Mouse (Mus musculus) thymus, adult 2 months (tissue): ENCODE results near the gene Nrp2.

Experiments
- CTCF ChIP-seq: fragments of 200-500 bp; IDR thresholded peaks from 2 replicates; pipeline ENCODE4 v1.5.1; 2012; ENCODE audit warnings: mild to moderate bottlenecking, control low read depth, low read length, moderate library complexity, borderline replicate concordance; ENCODE audit not compliant: control insufficient read depth, poor library complexity, insufficient read depth; ENCODE audit errors: extremely low read depth
- POLR2A ChIP-seq: fragments of 200-500 bp; IDR thresholded peaks from 2 replicates; pipeline ENCODE4 v1.6.1; 2012; ENCODE audit warnings: mild to moderate bottlenecking, low read length, control low read depth, moderate library complexity; ENCODE audit not compliant: control insufficient read depth, poor library complexity, insufficient read depth; ENCODE audit errors: extremely low read depth

DNA sequence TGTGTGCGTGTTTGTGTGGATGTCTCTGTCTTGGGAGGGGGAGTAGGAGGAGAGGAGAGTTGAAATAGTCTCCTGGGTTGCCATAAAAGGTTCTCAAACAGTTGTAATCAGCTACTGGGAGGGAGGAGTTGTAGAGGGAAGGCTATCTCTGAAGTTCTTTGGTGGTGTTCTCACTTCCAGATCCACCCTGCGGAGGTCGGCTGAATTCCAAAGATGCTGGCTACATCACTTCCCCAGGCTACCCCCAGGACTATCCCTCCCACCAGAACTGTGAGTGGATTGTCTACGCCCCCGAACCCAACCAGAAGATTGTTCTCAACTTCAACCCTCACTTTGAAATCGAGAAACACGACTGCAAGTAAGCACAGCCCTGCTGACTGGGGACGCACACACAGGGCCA, 15.7 kb downstream of the Nrp2 start:
- TF ChIP-seq CTCF (no peak), POLR2A (no peak)
